Mouse (Mus musculus): ENCODE results near the gene Pah.

The Pah gene

GRCm38 (mm10) chr10:87508581-87508980 lies 13.0 kb upstream of the Pah start:
- DNase-seq = no peak

GRCm38 (mm10) chr10:87513052-87513451 lies 8.5 kb upstream of the Pah start:
- DNase-seq = no peak

GRCm38 (mm10) chr10:87518585-87518984 lies 3.0 kb upstream of the Pah start:
- DNase-seq = no peak

GRCm38 (mm10) chr10:87520401-87521116 lies 1.0 kb upstream of the Pah start:
- no peak for DNase-seq

GRCm38 (mm10) chr10:87534172-87534571 lies 12.6 kb downstream of the Pah start:
- no peak for DNase-seq

- no peak for DNase-seq
These were observed 24.2 kb downstream of the Pah start for GRCm38 (mm10) chr10:87545759-87546158.

GRCm38 (mm10) chr10:87546299-87547234 lies 25.0 kb downstream of the Pah start:
- DNase-seq = peak; percentile 57

GRCm38 (mm10) chr10:87552726-87553125 lies 31.1 kb downstream of the Pah start:
- DNase-seq = peak; percentile 77

- no peak for DNase-seq
These were observed 34.8 kb downstream of the Pah start for GRCm38 (mm10) chr10:87556441-87556840.

- no peak for DNase-seq
These were observed 42.2 kb downstream of the Pah start for GRCm38 (mm10) chr10:87563818-87564217.

GRCm38 (mm10) chr10:87565712-87566111 lies 44.1 kb downstream of the Pah start:
- DNase-seq = no peak

GRCm38 (mm10) chr10:87572500-87572899 lies 50.9 kb downstream of the Pah start:
- no peak for DNase-seq

- peak; percentile 70 for DNase-seq
These were observed 65.1 kb downstream of the Pah start for GRCm38 (mm10) chr10:87586696-87587095.

- peak; percentile 5 for DNase-seq
These were observed 72.3 kb downstream of the Pah start for GRCm38 (mm10) chr10:87593916-87594315.

- DNase-seq = peak; percentile 69
These were observed 74.9 kb downstream of the Pah start for GRCm38 (mm10) chr10:87596361-87597074.

GRCm38 (mm10) chr10:87597075-87597677 lies 75.6 kb downstream of the Pah start:
- DNase-seq = no peak

- no peak for DNase-seq
These were observed 80.6 kb downstream of the Pah start for GRCm38 (mm10) chr10:87602151-87602550.

GRCm38 (mm10) chr10:87625196-87625595 lies 103.6 kb downstream of the Pah start:
- DNase-seq = no peak

All from embryo, embryonic 11 days (tissue).